Mouse (Mus musculus): Measurements from ENCODE around the gene Engase.

DNA sequence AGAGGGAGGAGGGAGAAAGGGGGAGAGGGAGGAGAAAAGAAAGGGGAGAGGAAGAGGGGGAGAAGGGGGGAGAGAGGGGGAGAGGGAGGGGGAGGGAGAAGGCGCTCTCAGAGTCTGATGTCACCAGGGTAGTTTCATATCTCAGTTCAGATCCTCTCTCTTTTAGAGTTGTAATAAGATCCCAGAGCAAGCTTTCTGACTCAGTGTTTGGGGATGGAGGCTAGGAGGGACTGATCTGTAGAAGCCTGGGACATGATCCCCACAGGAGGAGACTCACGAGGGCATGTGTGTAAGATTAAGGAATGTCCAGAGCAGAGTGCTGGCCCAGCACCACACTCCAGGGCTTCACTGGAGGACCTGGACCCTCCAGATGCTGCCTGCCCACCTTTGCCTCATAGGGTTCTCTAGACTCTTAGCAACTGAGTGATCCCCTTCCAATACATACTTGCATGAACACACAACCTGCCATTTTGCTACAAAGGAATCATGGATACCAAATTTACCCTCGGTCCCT, 49.3 kb upstream of the Engase start:
- TF ChIP-seq POLR2A (IDR thresholded peaks at IDR 0.05; ENCODE audit: borderline replicate concordance, low read depth, low read length) (no peak), CTCF (IDR thresholded peaks at IDR 0.05; ENCODE audit: low read depth, low read length) (no peak)

Measured in bone marrow macrophage, adult 2 months (primary cell).